Mouse (Mus musculus): ENCODE measurements at regions not wholly inside any gene's neighbourhood (a gene's known extent, or its start where the extent isn't known, plus 50 kb on each side); places are given as distances from the start of the nearest gene placed in this dataset.
A peak's percentile ranks its signal among the peaks of the same experiment; 100 is the strongest.

DNA sequence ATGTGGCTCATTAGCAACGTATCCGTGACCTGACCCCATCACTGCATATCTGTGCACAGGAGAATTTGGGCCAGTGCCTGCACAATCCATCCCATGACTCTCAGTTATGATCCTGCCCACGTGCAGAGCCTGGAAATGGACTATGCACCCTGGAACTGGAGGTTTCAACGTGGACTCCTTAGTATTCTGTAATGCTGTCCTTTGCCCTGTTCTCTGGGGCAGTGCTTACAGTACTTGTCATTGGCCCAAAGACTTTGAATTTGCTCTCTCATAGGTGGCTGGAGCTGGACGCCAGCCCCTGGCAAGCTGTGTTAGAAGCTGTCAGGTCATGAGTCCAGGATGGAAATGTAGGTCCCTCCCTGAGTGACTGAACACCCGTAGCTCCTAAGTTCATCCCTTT, 269.9 kb upstream of the Mki67 start:
- no peak for DNase-seq (ENCODE audit: low read depth, low spot score)

DNA sequence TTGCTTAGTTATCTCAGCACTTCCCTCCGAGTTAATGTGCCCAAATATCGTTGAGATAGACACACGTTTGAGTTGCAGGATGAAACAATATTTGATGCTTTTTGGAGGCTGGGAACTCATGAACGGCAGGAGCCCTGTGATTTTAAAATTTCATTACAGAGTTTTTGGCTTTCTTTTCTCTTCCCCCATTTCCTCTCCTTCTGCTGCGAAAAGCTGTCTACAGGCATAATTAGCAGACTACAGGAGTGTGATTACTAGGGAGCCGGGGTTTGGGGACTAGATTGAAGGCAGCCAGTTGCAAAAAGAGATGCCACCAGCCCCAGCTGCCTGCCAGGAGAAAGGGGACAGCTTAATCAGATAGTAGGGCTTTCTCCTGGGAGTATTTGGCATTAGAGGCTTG, 274.2 kb upstream of the Mki67 start:
- no peak for DNase-seq (ENCODE audit: low read depth, low spot score)

DNA sequence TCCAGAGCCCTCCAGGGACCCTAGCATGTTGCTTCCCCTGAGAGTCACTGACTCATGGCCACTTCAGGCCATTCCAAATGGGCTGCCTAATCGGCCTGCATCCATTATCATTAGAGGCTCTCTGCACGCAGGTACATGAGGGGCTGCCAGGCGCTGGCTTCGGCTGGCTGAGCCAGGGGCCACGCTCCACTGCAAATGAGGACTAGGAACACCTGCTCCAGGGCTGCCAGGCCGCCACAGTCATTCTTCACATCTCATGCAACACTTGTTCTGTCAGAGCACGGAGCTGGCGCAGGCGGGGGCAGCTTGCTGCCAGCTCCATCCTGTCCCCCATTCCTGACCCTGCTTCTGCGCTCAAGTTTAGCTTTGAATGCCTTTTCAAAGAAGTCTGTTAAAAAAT, 280.7 kb upstream of the Mki67 start:
- no peak for DNase-seq (ENCODE audit: low read depth, low spot score)

DNA sequence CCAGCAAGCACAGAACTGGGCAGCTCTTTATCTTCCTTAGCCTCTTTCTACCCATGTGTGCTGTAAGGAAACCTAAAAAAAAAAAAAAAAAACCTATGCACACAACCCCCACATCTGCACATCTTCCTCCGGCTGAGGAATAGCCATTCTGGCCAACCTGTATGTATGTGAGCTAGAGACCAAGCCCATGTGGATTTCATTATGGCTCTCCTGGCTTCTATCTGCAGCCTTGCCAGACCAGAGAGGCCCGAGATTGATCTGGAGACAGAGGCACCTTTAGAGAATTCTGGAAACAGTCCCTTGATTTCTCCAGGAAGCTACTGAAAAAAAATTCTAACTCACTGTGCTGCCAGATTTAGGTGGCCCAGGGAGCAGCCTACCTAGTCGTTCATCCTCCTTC, 281.5 kb upstream of the Mki67 start:
- no peak for DNase-seq (ENCODE audit: low read depth, low spot score)

DNA sequence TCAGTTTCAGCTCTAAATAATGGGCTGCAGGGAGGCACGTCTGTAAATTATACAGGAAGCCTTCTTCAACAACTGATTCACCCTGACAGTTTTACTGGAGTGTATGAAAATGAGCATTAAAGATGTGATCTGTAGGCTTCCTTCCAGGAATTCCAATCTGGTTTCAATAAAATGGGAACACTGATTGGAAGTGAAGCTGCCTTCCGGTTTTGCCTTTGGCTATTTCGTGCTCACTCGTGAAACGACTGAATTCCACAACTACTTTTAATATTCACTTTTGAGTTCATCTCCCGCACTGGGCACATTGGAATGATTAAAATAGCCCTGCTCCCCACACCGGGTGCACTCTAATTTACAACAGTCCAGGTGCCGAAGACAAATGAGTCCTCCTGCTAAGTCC, 286.2 kb upstream of the Mki67 start:
- DNase-seq (ENCODE audit: low read depth, low spot score) = no peak

DNA sequence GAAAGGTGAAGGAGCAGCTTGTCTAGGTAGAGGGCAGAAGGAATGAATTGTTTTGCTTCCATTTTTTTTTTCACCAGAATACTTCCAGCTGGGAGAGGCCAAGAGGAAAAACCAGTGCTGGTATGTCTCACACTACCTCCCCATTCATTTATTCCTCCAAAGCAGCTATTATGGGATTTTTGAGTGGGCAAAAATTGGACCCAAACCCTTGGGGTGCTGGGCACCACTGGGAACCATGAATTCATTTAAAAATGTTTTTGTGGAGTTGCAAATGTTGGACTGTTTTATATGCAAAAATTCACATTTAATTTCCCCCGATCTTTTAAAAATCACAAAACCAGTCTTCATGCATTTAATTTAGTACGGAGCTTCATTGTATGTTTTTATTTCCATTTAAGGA, 287.1 kb upstream of the Mki67 start:
- DNase-seq (ENCODE audit: low read depth, low spot score) = no peak

DNA sequence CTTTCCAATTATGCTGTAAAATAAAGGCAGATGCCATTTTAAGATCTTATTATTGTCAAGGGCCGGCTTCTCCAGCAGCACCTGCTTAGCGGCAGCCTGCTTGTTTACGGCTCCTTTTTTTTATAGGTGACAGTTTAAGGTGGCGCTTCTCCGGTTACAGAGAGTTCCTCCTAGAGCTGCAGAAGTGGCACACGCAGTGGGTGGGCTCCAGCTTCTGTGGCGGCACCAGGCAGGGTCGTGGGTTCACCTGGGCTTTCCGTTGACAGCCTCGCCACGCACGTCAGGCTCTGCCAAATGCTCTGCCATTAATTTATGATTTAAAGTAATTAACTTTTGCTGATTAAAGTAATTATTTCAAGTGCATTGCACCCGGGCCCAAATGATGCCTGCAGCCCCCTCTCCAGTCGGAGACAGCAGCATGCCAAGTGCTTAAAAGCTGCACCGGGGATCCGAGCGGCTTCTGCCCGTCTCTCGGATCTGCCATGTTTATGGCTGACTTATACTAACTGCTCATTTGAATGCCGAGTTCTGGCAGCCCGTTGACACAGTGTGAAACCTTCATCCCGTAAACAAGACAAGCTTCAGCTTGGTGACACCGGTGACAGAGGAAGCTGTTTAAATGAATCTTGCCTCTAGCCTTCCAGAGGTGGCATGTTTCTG, 291.8 kb upstream of the Mki67 start:
- no peak for DNase-seq (ENCODE audit: low read depth, low spot score)

DNA sequence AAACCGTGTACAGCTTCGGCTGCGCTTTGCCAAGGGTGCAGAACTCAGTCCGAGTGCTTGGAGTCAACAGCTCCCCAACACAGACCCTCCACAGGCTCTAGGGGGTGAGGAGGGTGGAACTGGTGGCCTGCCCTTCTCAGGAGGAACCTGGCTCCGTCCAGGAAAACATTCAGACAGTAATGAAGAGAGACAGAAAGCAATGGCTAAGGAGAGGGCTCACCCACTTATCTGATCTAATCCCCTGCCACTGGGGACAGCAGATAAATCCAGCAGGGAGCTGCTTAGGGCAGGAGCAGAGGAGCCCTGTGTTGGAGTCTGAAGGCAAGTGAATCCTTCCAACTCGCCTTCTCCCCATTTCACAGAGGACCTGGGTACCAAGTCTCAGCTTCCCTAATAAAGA, 292.3 kb upstream of the Mki67 start:
- no peak for DNase-seq (ENCODE audit: low read depth, low spot score)

DNA sequence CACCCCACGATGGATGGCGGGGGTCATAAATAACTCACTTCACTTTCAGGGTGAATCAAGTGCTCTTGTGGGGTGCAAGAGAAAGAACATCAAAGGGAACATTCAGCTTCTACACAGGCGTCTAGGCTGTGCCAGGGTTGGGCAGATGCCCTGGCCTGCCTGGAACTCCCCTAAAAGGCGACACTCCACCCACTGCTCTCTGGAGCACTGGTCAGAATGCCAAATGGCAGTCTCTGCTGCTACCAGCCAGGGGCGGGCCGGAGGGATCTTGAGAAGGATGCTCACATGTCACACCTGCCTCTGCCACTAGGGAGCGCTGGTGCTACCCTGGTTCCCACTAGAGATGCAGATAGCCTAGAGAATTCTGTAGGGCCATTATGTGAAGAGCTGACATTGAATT, 293.9 kb upstream of the Mki67 start:
- peak; percentile 70 for DNase-seq (ENCODE audit: low read depth, low spot score)

DNA sequence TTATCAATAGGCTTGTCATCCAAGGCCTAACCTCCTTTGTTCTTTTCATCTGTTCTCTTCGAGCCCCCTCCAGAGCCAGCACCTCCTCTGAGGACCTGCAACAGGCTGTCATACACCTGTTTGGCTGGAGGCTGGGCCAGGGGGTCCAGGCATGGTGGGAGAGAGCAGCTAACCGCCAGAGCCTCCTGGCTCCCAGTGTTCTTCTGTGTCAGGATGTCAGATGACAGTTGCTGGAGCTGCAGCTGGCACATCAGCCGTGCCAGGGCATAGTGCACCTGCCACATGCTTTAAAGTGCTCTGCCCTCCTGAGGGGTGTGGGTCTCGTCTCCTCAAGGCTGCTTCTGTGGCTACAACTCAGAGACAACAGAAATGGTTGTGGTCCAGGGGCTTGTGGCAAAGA, 298.5 kb upstream of the Mki67 start:
- DNase-seq (ENCODE audit: low read depth, low spot score) = no peak

DNA sequence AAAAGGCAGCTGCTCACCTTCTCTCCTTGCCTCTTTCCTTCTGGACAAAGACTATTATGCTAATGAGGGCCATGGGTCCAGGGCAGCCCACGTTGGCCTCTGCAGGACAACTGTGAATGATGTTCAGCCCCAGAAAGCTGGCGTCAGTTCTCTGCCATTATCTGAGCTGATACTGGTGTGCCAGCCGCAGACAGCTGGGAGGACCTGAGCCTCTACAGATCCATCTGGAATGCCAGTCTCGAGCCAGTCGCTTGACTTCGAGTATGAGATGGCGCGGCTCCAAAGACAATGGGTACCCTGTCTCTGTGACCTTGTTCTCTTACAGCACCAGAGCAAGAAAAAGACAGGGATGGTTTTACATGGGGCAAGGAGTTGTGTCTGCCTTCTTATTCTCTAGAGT, 300.8 kb upstream of the Mki67 start:
- no peak for DNase-seq (ENCODE audit: low read depth, low spot score)

DNA sequence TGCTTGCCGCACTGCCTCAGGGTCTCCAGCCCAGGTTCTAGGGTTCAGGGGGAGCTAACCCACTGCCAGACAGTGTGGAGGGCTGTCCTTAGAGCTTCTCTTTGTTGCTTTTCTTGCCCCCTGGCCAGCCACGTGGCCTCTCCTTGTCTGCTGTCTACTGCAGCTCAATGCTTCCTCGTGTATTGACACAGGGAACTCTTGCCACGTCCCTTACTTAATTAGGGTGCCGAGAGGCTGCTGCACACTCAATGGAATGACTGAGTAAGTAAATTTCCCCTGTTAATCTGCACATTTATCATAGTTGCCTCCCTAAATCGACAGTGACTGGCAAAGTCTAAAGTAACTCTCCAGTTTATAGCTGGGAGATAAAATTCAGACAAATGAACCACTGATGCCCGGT, 304.4 kb upstream of the Mki67 start:
- no peak for DNase-seq (ENCODE audit: low read depth, low spot score)

DNA sequence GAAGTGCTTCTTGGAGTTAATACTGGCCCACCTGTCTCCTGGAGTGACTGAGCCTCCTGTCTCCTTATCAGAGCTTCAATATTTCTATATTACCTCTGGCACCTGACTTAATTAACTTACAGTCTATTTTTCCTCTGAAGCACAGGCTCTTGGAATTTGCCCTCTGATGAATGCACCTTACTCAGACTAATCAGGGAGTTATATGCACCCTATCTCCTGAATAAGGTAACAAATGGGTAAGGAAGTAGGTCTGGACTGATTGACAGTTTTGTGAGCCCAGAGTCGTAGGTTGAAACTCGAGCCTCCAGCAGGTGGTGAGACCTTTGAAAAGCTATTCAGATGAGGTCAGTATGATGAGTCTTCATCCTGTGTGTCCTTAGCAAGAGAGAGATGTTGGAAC, 304.9 kb upstream of the Mki67 start:
- no peak for DNase-seq (ENCODE audit: low read depth, low spot score)

DNA sequence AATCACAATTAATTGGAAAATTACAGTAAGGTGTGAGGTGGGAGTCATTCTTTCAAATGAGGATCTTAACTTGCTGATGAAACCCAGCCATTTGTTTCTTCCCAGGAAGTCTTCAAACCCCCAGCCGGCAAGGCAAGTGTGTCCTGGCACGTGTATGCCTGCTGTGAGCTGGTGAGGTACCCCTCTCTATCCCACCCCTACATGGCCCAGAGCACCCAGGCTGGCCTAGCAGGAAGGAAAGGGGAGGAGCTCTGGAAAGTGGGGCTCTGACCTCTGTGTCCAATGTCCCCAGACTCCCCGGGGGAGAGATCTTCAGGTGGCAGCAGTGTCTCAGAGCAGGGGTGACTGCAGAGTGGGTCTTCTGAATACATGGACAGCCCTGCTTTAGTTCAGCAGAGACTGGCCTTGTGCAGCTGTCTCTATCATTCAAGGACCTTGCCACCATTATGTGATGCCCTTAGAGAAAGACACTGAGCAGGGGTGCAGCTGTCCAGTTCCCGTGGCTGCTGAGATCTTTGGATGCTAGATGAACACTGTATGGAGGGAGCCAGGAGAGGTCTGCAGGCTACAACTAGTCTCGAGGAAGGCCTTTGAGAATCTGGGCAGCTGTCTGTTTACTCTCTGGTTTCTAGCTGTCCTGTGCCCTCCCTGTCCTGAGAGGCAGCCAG, 306.8 kb upstream of the Mki67 start:
- no peak for DNase-seq (ENCODE audit: low read depth, low spot score)

DNA sequence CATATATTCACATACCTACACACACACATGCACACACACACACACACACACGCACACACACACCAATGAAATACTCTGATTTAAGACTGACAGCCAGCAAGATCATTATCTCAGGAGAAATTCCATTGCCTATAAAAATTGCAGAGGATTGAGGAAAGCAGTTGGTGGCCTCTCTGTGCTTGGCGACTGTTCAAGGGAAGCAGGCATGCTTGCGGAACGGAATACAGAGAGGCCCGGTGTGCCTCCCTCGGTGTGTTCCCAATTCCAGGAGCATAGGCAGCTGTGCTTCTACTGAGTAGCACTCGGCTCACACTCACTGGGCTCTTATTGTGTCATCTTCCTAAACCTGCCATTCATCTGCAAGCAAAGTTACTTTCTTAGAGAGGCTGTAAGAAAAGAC, 310.3 kb upstream of the Mki67 start:
- no peak for DNase-seq (ENCODE audit: low read depth, low spot score)

DNA sequence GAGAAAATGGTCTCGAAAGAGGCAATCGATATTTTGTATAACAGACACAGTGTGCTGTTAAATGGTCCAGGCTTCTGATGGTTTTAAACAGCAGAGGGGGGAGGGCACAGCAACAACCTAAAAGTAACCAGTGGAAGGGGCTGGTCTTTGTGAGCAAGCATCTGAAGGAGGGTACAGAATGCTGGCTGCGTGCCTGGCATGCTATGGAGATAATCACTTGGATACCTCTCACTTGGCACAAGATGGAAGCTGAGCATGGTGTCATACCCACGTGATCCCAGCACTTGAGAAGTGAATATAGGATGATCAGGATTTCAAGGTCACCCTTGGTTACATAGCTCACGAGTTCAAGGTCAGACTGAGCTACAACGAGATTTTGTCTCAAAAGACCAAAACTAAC, 315.9 kb upstream of the Mki67 start:
- DNase-seq (ENCODE audit: low read depth, low spot score) = no peak

DNA sequence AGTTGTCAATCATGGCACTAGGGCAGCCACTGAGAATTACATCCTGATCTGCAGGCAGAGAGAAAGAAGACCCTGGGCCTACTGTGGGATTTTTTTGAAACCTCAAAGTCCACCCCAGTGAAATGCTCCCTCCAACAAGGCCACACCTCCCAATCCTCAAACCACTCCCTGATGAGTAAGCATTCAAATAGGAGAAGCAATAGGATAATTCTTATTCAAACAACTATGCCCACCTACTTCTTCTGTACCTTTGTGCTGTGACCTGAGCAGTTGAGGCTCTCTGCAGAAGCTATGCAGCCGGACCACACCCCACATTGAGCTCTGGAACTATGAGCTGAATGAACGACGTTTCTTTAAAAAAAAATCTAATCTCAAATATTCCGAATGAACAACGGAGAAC, 317.4 kb upstream of the Mki67 start:
- DNase-seq (ENCODE audit: low read depth, low spot score) = peak; percentile 89

DNA sequence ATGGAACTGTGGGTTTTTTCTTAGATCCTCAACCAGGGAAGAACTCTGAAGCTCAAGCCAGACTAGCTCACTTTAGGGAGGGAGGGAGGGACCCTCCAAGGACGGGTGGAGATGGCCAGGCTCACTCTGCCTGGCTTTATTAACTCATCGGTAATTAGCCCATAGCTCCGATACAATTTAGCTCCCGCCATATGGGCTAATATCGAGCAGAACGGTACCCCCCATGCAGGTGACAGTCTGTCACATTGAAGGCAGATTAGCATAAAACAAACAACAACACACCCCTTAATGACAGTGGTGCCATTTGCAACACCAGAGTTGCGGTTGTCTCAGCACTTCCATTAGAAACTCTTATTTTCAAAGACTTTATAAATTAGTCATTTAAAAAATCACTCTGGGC, 319.6 kb upstream of the Mki67 start:
- no peak for DNase-seq (ENCODE audit: low read depth, low spot score)

DNA sequence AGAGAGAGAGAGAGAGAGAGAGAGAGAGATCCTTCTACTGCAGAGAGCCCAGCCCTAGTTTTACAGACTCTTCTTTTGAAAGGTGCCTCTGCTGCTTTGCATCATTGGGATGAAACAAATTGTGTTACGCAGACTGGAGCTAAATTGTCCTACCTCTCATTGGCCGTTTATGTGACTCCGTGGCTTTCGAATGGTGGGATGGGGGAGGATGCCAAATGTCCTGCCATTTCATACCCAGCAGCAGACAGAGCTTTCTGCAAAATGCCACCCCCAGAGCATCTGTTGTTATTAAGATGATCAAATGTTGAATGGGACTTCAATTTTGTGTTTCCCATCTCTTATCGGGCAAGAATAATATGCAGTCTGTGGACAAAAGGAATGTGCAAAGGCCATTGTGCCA, 321.9 kb upstream of the Mki67 start:
- no peak for DNase-seq (ENCODE audit: low read depth, low spot score)

DNA sequence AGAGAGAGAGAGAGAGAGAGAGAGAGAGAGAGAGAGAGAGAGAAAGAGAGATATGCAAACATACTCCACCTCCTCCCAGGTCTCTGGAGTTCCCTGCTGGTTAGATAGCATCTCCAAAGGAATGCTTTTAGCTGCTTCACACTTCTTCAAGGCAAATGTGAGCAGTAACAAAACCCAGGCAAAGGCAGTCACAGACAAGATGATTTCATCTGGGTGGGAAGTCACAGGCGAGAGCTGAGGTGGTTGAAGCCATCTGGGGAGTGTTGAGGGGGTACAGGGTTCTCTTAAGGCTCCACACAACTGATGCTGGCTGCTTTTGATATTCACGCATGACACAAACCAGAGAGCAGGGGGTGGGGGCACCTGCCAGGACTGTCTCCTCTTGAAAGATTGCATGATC, 322.7 kb upstream of the Mki67 start:
- no peak for DNase-seq (ENCODE audit: low read depth, low spot score)

DNA sequence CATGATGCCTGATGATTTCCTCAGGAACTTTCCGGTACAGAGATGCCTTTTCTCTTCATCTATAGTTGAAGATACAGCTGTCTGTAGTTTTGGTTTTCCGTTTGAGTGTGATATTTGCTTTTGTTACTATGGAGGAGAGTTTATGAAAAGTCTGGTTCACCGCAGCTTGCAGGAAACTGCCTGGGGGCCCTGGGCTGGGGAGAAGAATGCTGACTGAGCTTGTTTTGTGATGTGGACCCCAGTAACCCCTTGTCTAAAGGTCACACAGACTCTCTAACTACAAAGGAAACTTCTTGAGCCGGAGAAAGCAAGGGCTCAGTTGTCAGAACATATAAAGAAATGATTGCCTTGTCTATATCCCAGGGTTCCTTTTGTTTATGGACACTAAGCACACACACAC, 325.8 kb upstream of the Mki67 start:
- no peak for DNase-seq (ENCODE audit: low read depth, low spot score)

DNA sequence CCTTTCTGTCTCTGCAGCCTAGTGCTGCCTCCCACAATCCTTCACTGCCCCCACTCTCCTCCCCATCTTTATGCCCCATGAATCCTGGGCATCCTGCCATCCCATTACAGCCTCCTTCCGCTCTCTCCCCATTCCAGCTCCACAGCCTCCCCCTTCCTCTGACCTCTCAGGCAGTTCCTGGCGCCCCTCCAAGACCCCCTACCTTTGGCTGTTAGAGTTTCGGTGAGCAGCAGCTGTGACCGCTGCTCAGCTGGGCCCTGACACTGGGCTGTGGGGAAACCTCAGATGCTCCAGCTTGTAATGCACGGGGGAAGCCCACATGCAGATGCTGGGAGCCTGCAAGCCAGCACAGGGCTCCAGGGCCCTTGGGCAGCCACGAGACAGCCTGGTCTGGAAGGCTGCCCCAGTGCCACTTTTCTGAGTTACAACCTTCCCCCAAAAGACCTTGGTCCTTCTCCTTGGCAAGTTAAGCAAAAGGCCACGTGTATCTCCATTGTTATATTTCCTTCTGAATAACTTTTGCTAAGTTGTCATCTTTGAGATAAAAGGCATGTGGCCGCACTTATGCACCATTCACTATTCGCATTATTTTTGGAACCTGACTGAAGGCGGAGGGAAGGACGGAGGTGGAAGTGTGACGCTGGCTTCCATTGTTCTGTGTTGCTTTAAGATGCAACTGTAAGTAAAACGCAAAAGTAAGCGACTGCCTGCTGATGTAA, 330.6 kb upstream of the Mki67 start:
- DNase-seq (ENCODE audit: low read depth, low spot score) = no peak

DNA sequence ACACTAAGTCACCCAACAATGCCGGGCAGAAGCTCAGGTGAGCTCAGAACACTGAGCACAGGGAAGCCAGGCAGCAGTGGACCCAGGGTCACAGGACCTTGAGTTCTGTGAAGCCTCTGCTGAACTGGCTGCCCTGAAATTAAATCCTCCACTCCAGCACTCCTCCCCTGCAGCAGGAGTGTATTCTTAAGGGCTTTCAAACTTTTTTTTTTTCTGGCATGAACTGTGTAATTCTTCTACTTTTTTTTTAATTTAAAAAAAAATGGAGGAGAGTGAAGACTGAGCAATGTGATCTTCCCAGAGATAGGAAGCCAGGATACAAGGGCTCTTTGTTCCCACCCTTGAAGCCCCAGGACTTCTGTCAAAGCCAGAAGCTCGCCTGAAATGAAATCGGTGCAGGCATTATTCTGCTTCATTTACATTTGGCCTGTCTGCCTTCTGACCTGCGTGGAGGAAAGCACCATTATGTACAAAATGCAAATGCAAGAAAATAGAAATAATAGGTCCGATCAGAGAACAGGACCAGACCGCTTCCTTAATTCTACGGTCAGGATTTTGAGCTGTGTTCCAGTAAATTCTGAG, 331.3 kb upstream of the Mki67 start:
- peak; percentile 21 for DNase-seq (ENCODE audit: low read depth, low spot score)
